Mouse (Mus musculus) adrenal gland, postnatal 10 days (tissue): ENCODE results near the gene Ptx4. TPM values are rescaled to one million over a fixed set of nuclear protein-coding genes. Genes with fewer than 3 reads are reported as not detected.

Experiments
- DNase-seq: peaks from one replicate; pipeline ENCODE4 v3.0.0; 2021; ENCODE audit warnings: mixed read lengths
- long read RNA-seq, 2 experiments: library from polyadenylated mRNA; stranded (forward); transcript quantifications; one replicate each; pipeline ENCODE4 v2.0.0; 2021
- total RNA-seq, 2 experiments: library from RNA; stranded (reverse); gene quantifications; 2 replicates each; pipeline ENCODE4 v1.2.3; 2021

Ptx4 gene
- under 1 TPM; 0.18 to 0.69 TPM for total RNA-seq
- long read RNA-seq, experiment 1 = 0 reads
- long read RNA-seq, experiment 2 = 0 reads

- no peak for DNase-seq
Observed at GRCm38 (mm10) chr17:25120406-25120805, at the start of gene Ptx4. TSS of gene Ptx4 (plus strand) at chr17:25120760.

DNA sequence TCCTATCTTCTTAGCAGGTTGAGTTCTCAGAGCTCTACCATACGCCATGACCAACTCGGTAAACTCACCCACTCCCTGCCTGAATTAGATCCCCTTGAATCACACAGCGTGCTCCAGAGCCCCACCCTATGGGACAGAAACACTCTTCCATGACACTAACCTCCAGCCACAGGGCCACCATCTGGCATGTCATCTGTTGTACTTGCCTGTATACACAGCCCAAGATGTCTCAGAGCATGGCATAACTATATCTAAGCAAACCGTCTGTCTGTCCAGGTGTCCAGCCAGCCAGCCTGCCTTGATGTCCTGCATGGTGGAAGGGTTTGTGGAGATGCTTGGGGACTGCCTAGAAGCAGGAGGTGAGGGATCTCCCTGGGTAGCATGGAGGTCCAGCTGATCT, 43.7 kb upstream of the Ptx4 start:
- no peak for DNase-seq

GRCm38 (mm10) chr17:25077771-25078372, 42.7 kb upstream of the Ptx4 start:
- peak; percentile 86 for DNase-seq

DNA sequence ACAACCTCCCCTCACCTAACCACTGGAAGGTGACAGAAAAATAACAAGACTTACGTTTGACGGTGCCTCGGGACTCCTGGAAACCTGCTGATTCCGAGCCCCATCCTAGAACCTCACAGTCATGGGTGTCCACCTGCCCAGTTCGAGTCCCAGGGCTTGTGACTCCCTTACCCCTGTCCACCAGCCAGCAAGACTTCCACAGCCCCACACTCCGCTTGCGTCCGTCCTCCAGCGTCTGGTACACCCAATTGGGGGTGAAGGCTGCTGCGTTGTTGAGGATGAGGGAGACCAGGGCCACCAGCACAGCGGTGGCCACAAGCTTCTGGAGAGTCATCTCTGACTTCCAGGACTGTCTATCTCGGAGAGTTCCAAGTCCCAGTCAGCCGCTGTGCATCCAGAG, 40.4 kb upstream of the Ptx4 start:
- DNase-seq = no peak

DNA sequence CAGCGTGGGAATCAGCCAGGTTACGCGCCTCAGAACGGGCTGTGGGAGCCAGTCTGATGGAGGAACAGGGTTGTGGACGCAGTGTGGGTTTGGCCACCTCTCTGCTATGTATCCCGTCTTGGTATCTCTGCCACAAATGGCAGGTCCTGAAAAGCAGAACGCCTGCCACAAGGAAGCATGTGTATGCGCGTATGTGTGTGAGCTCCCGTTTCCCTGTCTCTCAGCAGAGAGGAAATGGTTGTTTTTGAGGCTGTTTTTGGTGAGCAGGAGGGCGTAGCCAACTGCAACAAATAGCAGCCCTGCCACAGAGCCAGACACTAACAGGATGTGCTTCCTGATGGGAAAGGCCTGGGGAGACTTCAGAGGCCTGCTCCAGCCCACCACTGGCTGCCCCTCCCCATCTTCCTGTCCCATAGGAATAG, 39.6 kb upstream of the Ptx4 start:
- DNase-seq = peak; percentile 48

- no peak for DNase-seq
Observed at GRCm38 (mm10) chr17:25082081-25082847, 38.3 kb upstream of the Ptx4 start.

DNA sequence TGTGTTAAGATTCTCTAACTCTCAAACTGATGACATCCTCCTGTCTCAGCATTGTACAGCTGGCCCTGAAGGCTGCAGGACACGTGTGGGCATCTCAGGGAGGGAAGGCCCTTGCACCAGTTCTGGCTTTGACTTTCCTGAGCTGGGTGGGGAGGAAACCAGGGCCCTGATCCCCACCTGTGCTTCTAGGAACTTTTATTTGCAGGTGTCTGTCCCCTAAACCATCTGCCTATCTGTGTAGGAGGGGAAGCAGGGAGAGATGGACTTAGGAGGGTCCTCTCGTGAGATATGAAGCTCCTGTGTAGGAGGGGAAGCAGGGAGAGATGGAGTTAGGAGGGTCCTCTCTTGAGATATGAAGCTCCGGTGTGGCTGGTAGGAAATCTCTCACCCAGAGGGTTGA, 37.7 kb upstream of the Ptx4 start:
- DNase-seq = no peak

GRCm38 (mm10) chr17:25083444-25083931, 37.1 kb upstream of the Ptx4 start, which contains the start of gene Tmem204:
TSS of gene Tmem204 (minus strand) at chr17:25083591.
- DNase-seq = peak; percentile 52

DNA sequence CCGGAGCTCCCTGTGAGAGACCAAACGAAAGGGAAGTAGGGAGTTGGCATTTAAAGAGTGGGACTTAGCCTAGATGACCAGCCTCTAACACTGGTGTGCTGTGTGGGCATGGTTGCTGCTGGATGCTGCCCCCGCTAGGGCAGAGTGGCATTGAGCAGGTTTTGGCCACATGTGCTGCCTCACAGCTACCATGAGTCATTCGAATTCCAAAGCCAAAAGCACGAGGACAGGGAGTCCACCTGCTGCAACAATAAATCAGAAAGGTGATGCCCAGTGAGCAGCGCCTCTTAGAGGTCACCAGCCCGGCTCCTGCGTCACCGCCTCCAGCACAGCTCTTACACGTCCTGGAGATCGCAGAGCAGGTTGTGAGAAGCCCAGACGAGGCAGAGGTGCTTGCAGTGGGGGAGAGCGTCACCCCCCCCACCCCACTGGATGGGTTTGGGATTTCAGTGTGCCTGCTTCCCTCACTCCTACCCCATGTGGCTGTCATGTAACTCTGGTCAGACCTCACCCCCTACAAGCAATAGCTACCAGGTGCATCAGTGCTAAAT, 35.6 kb upstream of the Ptx4 start:
- DNase-seq = peak; percentile 34

- DNase-seq = no peak
Observed at GRCm38 (mm10) chr17:25086724-25087123, 33.8 kb upstream of the Ptx4 start.

- DNase-seq = no peak
Observed at GRCm38 (mm10) chr17:25089158-25089557, 31.4 kb upstream of the Ptx4 start.

DNA sequence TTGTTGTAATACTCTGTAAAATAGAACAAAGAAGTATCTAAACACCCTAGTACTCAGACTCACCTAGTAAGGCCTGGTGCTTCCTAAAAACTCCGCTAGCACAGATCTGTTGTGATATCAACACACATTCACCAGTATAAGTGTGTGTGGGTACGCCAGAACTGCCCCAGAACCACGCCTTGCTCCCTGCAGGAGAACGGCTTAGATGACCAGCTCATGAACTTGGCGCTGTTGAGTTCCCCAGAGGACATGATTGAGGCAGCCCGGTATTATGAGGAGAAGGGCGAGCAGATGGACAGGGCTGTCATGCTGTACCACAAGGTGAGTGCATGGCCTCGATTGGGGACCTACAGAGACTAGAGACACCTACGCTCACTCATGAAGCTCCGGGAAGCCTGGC, 30.1 kb upstream of the Ptx4 start:
- no peak for DNase-seq

GRCm38 (mm10) chr17:25096221-25096620, 24.3 kb upstream of the Ptx4 start:
- no peak for DNase-seq

- DNase-seq = no peak
Observed at GRCm38 (mm10) chr17:25100052-25100451, 20.5 kb upstream of the Ptx4 start.

DNA sequence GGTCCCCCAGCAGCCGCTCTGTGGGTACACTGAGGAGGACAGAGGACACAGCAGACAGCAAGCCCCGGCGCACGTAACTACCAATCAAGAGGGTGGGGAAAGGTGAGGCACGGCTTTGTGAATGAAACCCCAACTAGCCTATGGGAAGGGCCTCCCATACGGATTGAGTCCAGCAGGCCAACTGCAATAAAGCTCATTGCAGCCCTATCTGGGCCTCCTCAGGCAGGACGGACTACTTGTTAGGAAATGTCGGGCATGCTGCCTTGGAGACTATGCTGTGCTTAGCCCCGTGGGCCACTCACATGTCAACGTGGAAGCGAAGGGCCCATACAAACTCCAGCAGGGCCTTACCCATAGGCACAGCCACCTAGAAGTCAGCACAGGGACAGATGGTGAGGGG, 19.2 kb upstream of the Ptx4 start:
- no peak for DNase-seq

DNA sequence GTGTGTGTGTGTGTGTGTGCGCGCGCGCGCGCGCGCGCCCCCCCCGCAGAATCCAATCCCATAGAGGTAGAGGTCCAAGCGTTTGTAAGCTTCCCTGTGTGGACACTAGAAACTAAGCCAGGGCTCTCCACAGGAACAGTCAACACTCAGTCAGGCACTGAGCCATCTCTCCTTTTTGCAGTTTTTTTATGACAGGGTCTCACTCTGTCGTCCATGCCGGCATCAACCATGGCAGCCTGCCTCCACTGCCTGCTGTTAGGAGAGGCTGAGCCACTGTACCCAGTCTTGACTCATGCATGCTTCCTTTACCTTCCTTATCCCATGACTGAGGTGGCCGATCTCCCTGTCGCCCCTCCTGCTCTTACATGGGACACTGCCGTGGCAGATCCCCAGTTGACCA, 12.8 kb upstream of the Ptx4 start:
- DNase-seq = no peak

DNA sequence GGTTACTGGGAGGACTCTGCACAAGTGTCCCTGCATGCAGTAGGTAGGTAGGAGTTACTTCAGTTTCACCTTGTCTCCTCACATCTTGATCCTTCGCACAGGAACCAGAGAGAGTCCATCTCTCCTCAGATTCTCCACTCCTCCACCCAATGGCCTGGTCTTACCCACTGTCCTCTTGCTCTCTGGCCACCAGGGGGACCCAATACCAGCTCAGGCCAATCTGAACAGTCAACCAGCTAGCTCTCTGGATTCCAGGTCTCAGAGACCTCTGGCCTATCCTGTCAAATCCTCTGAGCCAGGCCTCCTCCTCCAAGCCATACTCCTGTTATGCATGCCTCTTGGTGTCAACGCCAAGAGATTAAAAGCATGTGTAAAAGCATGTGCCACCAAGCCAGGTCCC, 11.0 kb upstream of the Ptx4 start:
- peak; percentile 68 for DNase-seq

DNA sequence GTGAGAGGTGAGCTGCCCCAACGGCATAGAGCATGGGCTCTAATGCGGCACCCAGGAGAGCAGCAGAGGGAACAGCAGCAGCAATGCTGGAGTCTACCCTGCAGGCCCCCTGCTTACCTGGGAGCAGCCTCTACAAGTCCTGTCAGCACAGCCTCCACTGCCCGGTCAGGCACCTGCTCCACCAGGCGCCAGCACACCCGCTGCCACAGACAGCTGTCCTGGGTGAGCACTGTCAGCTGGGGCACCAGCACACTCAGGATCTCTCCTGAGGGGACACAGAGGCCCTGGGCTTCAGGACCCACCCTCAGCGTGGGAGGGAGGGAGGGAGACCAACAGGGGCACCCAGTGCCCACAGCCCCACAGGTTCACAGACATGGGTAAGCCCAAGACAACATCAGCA, 10.0 kb upstream of the Ptx4 start:
- no peak for DNase-seq

GRCm38 (mm10) chr17:25111220-25111619, 9.3 kb upstream of the Ptx4 start:
- no peak for DNase-seq

DNA sequence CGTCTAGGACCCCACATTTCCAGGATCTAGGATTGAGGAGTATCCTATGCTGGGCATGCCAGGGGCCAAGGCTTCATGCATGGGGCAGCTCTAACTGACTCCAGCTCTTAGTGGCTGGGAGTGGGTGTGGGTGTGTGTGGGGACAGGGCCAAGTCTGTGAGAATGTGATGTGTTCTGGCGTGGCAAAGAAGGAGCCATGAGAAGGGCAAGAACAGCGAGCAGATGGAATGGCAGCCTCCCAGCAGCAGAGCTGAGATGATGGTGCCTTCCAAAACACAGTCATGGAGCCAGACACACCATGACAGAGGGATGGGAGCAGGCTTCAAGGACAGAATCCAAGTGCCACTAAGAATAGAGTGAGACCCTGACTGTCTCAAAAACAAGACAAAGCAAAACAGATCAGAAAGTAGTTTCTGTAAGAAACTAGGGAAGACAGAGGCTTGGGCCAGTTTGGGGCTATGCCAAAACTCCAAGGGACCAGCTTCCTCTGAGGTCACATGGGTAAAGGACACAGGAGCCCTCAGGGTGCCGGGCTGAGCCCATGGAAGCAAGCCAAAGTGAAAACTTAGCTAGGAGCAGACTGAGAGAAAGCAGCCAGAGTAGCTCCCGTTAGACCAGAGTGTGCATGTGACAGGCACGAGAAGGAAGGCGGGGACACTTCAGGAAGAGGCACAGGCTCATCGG, 8.7 kb upstream of the Ptx4 start:
- DNase-seq = peak; percentile 77

GRCm38 (mm10) chr17:25112423-25112810, 8.1 kb upstream of the Ptx4 start:
- DNase-seq = no peak

- no peak for DNase-seq
Observed at GRCm38 (mm10) chr17:25114908-25115645, 5.5 kb upstream of the Ptx4 start.
